Mouse (Mus musculus) intestine, embryonic 15.5 days (tissue): ENCODE results near the gene Rbfox2. TPM values are rescaled to one million over a fixed set of nuclear protein-coding genes. Genes with fewer than 3 reads are reported as not detected.

Experiments used
- ATAC-seq: fragments of 200-750 bp; cut with Nextera tagmentation; 2 replicates; pipeline ENCODE4 v1.8.0; 2017; ENCODE audit warnings: moderate TSS enrichment, moderate library complexity
- H3K27ac ChIP-seq: fragments of 300-500 bp; sonication (generic); 2 replicates; pipeline ENCODE4 v1.5.1; 2015; ENCODE audit warnings: mild to moderate bottlenecking, inconsistent platforms
- H3K27me3 ChIP-seq: fragments of 300-500 bp; sonication (generic); replicated peaks from 2 replicates; pipeline ENCODE4 v1.6.1; 2015; ENCODE audit warnings: inconsistent platforms
- H3K36me3 ChIP-seq: fragments of 300-500 bp; sonication (generic); 2 replicates; pipeline ENCODE4 v1.6.1; 2015; ENCODE audit warnings: inconsistent platforms
- H3K4me1 ChIP-seq: fragments of 300-500 bp; sonication (generic); replicated peaks from 2 replicates; pipeline ENCODE4 v1.6.1; 2015; ENCODE audit warnings: inconsistent platforms
- H3K4me2 ChIP-seq: fragments of 300-500 bp; sonication (generic); replicated peaks from 2 replicates; pipeline ENCODE4 v1.6.1; 2015; ENCODE audit warnings: mild to moderate bottlenecking, inconsistent platforms
- H3K4me3 ChIP-seq: fragments of 300-500 bp; sonication (generic); replicated peaks from 2 replicates; pipeline ENCODE4 v1.5.1; 2015; ENCODE audit warnings: inconsistent platforms
- H3K9ac ChIP-seq: fragments of 300-500 bp; sonication (generic); 2 replicates; pipeline ENCODE4 v1.6.1; 2015; ENCODE audit warnings: inconsistent platforms
- H3K9me3 ChIP-seq: fragments of 300-500 bp; sonication (generic); 2 replicates; pipeline ENCODE4 v1.6.1; 2016; ENCODE audit warnings: inconsistent platforms
- WGBS: fragments of 180-500 bp; shearing (Covaris S2); methylation state at CpG from one replicate; pipeline ENCODE4 v1.1.7; 2015; 5-methylcytosine and 5-hydroxymethylcytosine counted together
- polyA plus RNA-seq: library from polyadenylated mRNA; unstranded; fragments of >200 nt; fragmentation: Nextera tagmentation; extraction: Ambion mirVana; gene quantifications from 2 replicates; pipeline ENCODE4 v1.2.1, GENCODE M21; 2015

Rbfox2 gene
- polyA plus RNA-seq, 1 experiment from 2014 or later: 44.8 TPM

- Histone ChIP-seq H3K9me3 (no peaks in the 10 kb centered on the region), H3K9ac (no peak overlapping the region), H3K4me3 (no peak overlapping the region), H3K4me2 (no peak overlapping the region), H3K27me3 (no peaks in the 10 kb centered on the region), H3K27ac (no peak overlapping the region), H3K36me3 (peaks cover 7% of the 10 kb centered on the region; the same call in 1 of the 2 replicates), H3K4me1 (no peaks in the 10 kb centered on the region)
- ATAC-seq: no peak
- 62% methylated on average over 3 of the region's 3 CpGs for WGBS
Measured at GRCm38 (mm10) chr15:77117209-77117608, 189.6 kb downstream of the Rbfox2 start.

DNA sequence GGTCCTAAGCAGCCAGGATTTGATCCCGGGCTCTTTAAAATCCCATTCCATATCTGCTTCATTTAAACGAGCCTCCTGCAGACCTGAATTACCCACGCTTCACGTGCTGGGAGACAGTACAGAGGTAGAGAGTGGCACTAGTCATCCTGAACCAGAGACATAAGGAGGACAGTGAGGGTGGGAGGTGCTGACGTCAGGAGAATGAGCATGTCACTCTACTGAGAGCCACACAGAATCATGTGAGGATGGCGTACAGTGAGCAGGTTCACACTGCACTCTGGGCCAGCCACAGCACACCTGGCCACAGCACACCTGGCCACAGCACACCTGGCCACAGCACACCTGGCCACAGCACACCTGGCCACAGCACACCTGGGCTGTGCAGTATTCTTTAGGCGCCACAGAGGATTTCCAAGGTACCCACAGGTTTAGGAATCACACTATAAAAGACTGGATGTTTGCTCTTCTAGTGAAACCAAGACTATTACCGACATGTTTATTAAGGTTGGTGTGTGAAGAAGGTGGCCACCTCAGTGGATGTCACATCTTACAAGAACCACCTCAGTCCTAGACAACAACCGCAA, 190.6 kb downstream of the Rbfox2 start:
- H3K27me3 ChIP-seq: no peaks in the 10 kb centered on the region
- H3K9ac ChIP-seq: no peak overlapping the region
- no peaks in the 10 kb centered on the region for H3K4me1 ChIP-seq
- no peak overlapping the region for H3K4me3 ChIP-seq
- WGBS: 87% methylated on average over 9 of the region's 9 CpGs
- no peak for ATAC-seq
- no peaks in the 10 kb centered on the region for H3K9me3 ChIP-seq
- no peak overlapping the region for H3K27ac ChIP-seq
- H3K4me2 ChIP-seq: no peak overlapping the region
- H3K36me3 ChIP-seq: peaks cover 12% of the 10 kb centered on the region; the same call in 1 of the 2 replicates

GRCm38 (mm10) chr15:77115456-77115855, 191.3 kb downstream of the Rbfox2 start:
- ATAC-seq: no peak
- H3K9me3 ChIP-seq: no peaks in the 10 kb centered on the region
- WGBS: 81% methylated on average over 4 of the region's 4 CpGs
- no peak overlapping the region for H3K4me2 ChIP-seq
- no peak overlapping the region for H3K9ac ChIP-seq
- no peaks in the 10 kb centered on the region for H3K27me3 ChIP-seq
- H3K27ac ChIP-seq: no peak overlapping the region
- H3K36me3 ChIP-seq: peaks cover 13% of the 10 kb centered on the region; the same call in 1 of the 2 replicates
- no peaks in the 10 kb centered on the region for H3K4me1 ChIP-seq
- H3K4me3 ChIP-seq: no peak overlapping the region

DNA sequence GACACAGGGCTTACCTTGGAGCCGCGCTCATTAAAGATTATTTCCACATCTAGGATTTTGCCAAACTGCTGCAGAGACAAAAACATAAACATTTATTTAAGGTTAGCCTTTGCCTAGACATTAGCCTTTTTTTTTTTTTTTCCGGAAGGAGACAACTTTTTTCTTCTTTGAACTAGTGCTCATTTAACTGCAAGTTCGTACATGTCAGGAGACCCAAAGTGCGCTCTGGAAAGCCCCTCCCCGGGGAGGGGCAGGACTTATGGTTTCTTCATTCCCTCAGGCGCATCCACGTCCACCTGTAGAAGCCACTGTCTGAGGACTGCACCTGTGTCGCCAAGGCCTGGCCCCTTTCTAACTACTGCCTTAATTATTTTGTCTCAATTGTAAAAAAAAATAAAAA, 193.2 kb downstream of the Rbfox2 start:
- Histone ChIP-seq H3K4me3 (no peak overlapping the region), H3K9me3 (no peaks in the 10 kb centered on the region), H3K4me2 (no peak overlapping the region), H3K9ac (no peak overlapping the region), H3K36me3 (peaks cover 13% of the 10 kb centered on the region; the same call in 1 of the 2 replicates), H3K27ac (no peak overlapping the region), H3K4me1 (no peaks in the 10 kb centered on the region), H3K27me3 (no peaks in the 10 kb centered on the region)
- WGBS: 82% methylated on average over 9 of the region's 9 CpGs
- no peak for ATAC-seq

DNA sequence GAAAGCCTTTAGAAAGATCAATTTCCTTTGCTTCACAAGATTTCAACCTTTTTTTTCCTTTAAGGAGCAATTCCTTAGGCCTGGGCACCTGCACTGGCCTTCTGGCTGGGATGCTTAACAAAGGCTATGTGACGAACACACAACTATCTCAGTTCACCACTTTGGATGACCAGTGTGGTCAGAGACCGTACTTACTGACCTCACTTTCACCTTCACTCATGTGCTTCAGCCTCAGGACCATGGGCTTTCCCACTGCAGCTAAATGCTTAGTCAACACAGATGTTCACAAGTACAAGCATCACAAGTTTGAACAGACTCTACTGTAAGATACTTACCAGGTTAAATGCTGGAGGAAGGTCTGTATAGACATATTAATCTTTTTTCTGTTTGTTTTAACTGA, 194.4 kb downstream of the Rbfox2 start:
- Histone ChIP-seq H3K27ac (no peak overlapping the region), H3K27me3 (no peaks in the 10 kb centered on the region), H3K4me1 (no peaks in the 10 kb centered on the region), H3K4me3 (no peak overlapping the region), H3K9ac (no peak overlapping the region), H3K4me2 (no peak overlapping the region), H3K36me3 (peaks cover 13% of the 10 kb centered on the region; the same call in 1 of the 2 replicates), H3K9me3 (no peaks in the 10 kb centered on the region)
- ATAC-seq: no peak
- 76% methylated on average over 2 of the region's 2 CpGs for WGBS

GRCm38 (mm10) chr15:77111924-77112323, 194.9 kb downstream of the Rbfox2 start:
- H3K9ac ChIP-seq: no peak overlapping the region
- H3K27ac ChIP-seq: no peak overlapping the region
- no peak overlapping the region for H3K4me2 ChIP-seq
- peaks cover 13% of the 10 kb centered on the region; the same call in 1 of the 2 replicates for H3K36me3 ChIP-seq
- no peaks in the 10 kb centered on the region for H3K4me1 ChIP-seq
- H3K4me3 ChIP-seq: no peak overlapping the region
- WGBS: 83% methylated on average over 7 of the region's 7 CpGs
- ATAC-seq: no peak
- H3K9me3 ChIP-seq: no peaks in the 10 kb centered on the region
- H3K27me3 ChIP-seq: no peaks in the 10 kb centered on the region

- Histone ChIP-seq H3K36me3 (peaks cover 6% of the 10 kb centered on the region; the same call in 1 of the 2 replicates), H3K27me3 (no peaks in the 10 kb centered on the region), H3K4me1 (0 out of 2 replicates have a peak, but pooled peaks cover 1% of the 10 kb centered on the region), H3K4me3 (no peak overlapping the region), H3K4me2 (no peak overlapping the region), H3K27ac (no peak overlapping the region), H3K9ac (no peak overlapping the region), H3K9me3 (no peaks in the 10 kb centered on the region)
- WGBS: 75% methylated on average over 11 of the region's 11 CpGs
- ATAC-seq: no peak
Measured at GRCm38 (mm10) chr15:77110452-77110851, 196.4 kb downstream of the Rbfox2 start.

DNA sequence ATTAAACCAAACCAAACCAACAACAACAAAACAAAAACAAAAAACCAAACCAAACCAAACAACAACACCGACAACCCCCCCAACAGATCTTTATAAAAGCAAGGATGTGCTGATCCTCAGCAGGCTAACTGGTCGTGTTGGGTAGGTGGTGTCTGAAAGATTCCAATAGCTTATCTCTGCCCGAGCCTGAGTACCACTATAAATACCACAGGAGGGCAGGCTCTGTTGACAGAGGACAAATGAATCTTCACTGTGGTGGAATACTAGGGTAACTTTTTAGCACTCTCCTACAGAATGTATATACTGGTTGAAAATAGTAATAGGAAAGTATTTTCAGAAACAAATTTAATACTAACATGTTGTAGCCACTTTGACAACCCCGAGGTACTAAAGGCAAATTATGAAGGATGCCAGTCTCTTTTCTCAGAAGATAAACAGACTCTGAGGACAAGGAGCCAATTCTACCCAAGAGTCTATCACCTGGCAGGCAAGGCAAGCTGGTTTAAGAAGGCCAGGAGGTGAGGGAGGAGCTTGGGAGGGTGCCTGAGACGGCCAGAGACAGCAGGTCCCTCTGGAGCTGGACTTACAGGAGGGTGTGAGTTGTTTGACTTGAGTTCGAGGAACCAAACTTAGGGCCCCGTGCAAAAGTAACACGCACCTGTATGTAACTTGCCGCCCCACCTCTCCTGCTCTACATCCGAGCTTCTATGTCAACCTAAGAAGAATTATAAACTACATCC, 199.5 kb downstream of the Rbfox2 start:
- 60% methylated on average over 10 of the region's 10 CpGs for WGBS
- ATAC-seq: no peak
- Histone ChIP-seq H3K27ac (peak overlapping the region; percentile 28; the same call in 1 of the 2 replicates), H3K4me1 (peaks cover 11% of the 10 kb centered on the region; the same call in 1 of the 2 replicates), H3K4me3 (no peak overlapping the region), H3K9ac (no peak overlapping the region), H3K36me3 (peaks cover 6% of the 10 kb centered on the region; the same call in 1 of the 2 replicates), H3K27me3 (no peaks in the 10 kb centered on the region), H3K9me3 (no peaks in the 10 kb centered on the region), H3K4me2 (no peak overlapping the region)

DNA sequence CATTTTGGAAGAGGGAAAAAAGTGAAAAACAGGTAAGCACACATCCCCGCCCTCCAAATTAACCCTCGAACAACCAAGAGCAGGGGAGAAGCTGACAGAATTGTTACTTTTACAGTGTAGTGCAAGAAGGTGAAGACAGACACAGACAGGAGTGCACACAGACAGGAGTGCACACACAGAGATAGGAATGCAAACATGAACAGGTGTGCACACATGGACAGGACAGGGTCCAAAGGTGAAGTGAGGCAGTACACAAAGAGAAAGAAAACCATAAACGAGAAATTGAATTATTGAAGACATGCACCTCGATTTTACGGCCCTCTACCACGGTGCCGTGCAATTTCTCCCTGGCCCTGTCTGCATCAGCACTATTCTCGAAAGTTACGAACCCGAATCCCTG, 201.5 kb downstream of the Rbfox2 start:
- H3K27ac ChIP-seq: 0 out of 2 replicates have a peak overlapping the region, but pooled peaks have one; percentile 83
- no peaks in the 10 kb centered on the region for H3K27me3 ChIP-seq
- no peak overlapping the region for H3K4me3 ChIP-seq
- H3K4me1 ChIP-seq: peaks cover 11% of the 10 kb centered on the region; the same call in 1 of the 2 replicates
- no peak overlapping the region for H3K9ac ChIP-seq
- H3K9me3 ChIP-seq: no peaks in the 10 kb centered on the region
- 57% methylated on average over 10 of the region's 10 CpGs for WGBS
- ATAC-seq: peak; percentile 58
- H3K4me2 ChIP-seq: no peak overlapping the region
- H3K36me3 ChIP-seq: 0 out of 2 replicates have a peak, but pooled peaks cover 6% of the 10 kb centered on the region

- peak overlapping the region; percentile 83 for H3K27ac ChIP-seq
- 0 out of 2 replicates have a peak, but pooled peaks cover 6% of the 10 kb centered on the region for H3K36me3 ChIP-seq
- no peak overlapping the region for H3K9ac ChIP-seq
- H3K4me3 ChIP-seq: no peak overlapping the region
- no peaks in the 10 kb centered on the region for H3K9me3 ChIP-seq
- H3K4me1 ChIP-seq: peaks cover 11% of the 10 kb centered on the region; the same call in 1 of the 2 replicates
- ATAC-seq: peak; percentile 89
- H3K4me2 ChIP-seq: peak overlapping the region; percentile 26; the same call in 1 of the 2 replicates
- no peaks in the 10 kb centered on the region for H3K27me3 ChIP-seq
- 46% methylated on average over 10 of the region's 10 CpGs for WGBS
Measured at GRCm38 (mm10) chr15:77104349-77105158, 202.2 kb downstream of the Rbfox2 start.

DNA sequence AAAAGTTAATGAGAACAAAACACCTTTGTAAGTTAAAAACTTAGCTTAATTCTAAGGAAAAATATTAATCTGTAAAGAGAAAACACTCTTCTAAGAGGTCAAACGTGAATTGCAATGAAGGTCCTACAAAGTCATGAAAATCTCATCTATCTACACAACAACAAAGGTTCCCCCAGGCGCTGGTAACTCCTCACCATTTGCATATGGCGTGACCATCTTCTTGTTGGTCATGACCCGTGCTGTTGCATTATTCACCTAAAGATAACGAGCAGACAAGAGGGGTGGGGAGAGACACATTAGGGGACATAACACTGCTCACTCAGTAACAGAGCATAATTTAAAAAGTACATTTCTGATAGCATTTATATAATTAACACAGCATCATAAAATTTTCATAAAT, 204.1 kb downstream of the Rbfox2 start:
- H3K36me3 ChIP-seq: 0 out of 2 replicates have a peak, but pooled peaks cover 12% of the 10 kb centered on the region
- no peak overlapping the region for H3K27ac ChIP-seq
- 93% methylated on average over 5 of the region's 5 CpGs for WGBS

GRCm38 (mm10) chr15:77099756-77100155, 207.0 kb downstream of the Rbfox2 start:
- Histone ChIP-seq H3K4me1 (peaks cover 7% of the 10 kb centered on the region; the same call in 1 of the 2 replicates), H3K27me3 (no peaks in the 10 kb centered on the region), H3K27ac (no peak overlapping the region), H3K4me3 (no peak overlapping the region), H3K4me2 (no peak overlapping the region), H3K9ac (no peak overlapping the region), H3K9me3 (no peaks in the 10 kb centered on the region), H3K36me3 (peaks cover 16% of the 10 kb centered on the region; the same call in 1 of the 2 replicates)
- WGBS: 71% methylated on average over 3 of the region's 3 CpGs
- no peak for ATAC-seq

More for the DNA sequence above, 204.1 kb downstream of the Rbfox2 start:
- Histone ChIP-seq H3K4me1 (peaks cover 11% of the 10 kb centered on the region; the same call in 1 of the 2 replicates), H3K27me3 (no peaks in the 10 kb centered on the region), H3K9me3 (no peaks in the 10 kb centered on the region), H3K4me2 (no peak overlapping the region), H3K4me3 (no peak overlapping the region), H3K9ac (no peak overlapping the region)
- no peak for ATAC-seq
